Mouse (Mus musculus) hindbrain, postnatal 0 days (tissue): ENCODE measurements around the gene Pigl. TPM values are rescaled to one million over a fixed set of nuclear protein-coding genes. Genes with fewer than 3 reads are reported as not detected.
A peak's percentile ranks its signal among the peaks of the same experiment; 100 is the strongest.
"Not testable (repeated sequence)": the region's sequence is repeated elsewhere in the genome, so short reads cannot be mapped to it uniquely, and the experiment has no call there.

Experiments used
- ATAC-seq: fragments of 200-750 bp; cut with Nextera tagmentation; 2 replicates; pipeline ENCODE4 v1.8.0; 2017; ENCODE audit warnings: mild to moderate bottlenecking, moderate TSS enrichment, moderate library complexity
- DNase-seq: peaks from one replicate; pipeline ENCODE4 v3.0.0-alpha.2; 2015; ENCODE audit warnings: low spot score
- H3K27ac ChIP-seq: fragments of 300-500 bp; sonication (generic); 2 replicates; pipeline ENCODE4 v1.5.1; 2014; ENCODE audit warnings: mild to moderate bottlenecking
- H3K27me3 ChIP-seq: fragments of 300-500 bp; sonication (generic); 2 replicates; pipeline ENCODE4 v1.6.1; 2014; ENCODE audit warnings: low read length, mixed read lengths; ENCODE audit not compliant: insufficient read depth
- H3K36me3 ChIP-seq: fragments of 300-500 bp; sonication (generic); 2 replicates; pipeline ENCODE4 v1.6.1; 2014; ENCODE audit warnings: low read length, mixed read lengths; ENCODE audit not compliant: insufficient read depth
- H3K4me1 ChIP-seq: fragments of 300-500 bp; sonication (generic); 2 replicates; pipeline ENCODE4 v1.6.1; 2014; ENCODE audit warnings: antibody characterized with exemption, low read length, mixed read lengths; ENCODE audit not compliant: insufficient read depth
- H3K4me2 ChIP-seq: fragments of 300-500 bp; sonication (generic); 2 replicates; pipeline ENCODE4 v1.6.1; 2014; ENCODE audit warnings: low read depth, mild to moderate bottlenecking, low read length, moderate library complexity, mixed read lengths
- H3K4me3 ChIP-seq: fragments of 300-500 bp; sonication (generic); 2 replicates; pipeline ENCODE4 v1.5.1; 2014; ENCODE audit warnings: low read length
- H3K9ac ChIP-seq: fragments of 300-500 bp; sonication (generic); replicated peaks from 2 replicates; pipeline ENCODE4 v1.6.1; 2014; ENCODE audit warnings: mild to moderate bottlenecking, low read length, moderate library complexity, mixed read lengths
- H3K9me3 ChIP-seq: fragments of 300-500 bp; sonication (generic); 2 replicates; pipeline ENCODE4 v1.6.1; 2016; ENCODE audit warnings: low read length, mixed read lengths
- CTCF ChIP-seq: IDR thresholded peaks from 2 replicates; pipeline ENCODE4 v1.5.1; 2016; ENCODE audit warnings: antibody characterized with exemption, control low read depth, low read depth
- WGBS: fragments of 180-500 bp; shearing (Covaris S2); extraction: QIAGEN DNeasy Blood & Tissue Kit; methylation state at CpG from one replicate; pipeline ENCODE4 v1.1.7; 2014; 5-methylcytosine and 5-hydroxymethylcytosine counted together
- polyA plus RNA-seq: library from polyadenylated mRNA; unstranded; fragments of >200 nt; fragmentation: Nextera tagmentation; extraction: Ambion mirVana; gene quantifications from 2 replicates; pipeline ENCODE4 v1.2.1, GENCODE M21; 2015
- total RNA-seq: library from RNA; depleted of rRNA; stranded (reverse); fragments of >200 nt; gene quantifications from 2 replicates; pipeline ENCODE4 v1.2.3, GENCODE M21; 2014

The Pigl gene
- total and polyA plus RNA-seq, 2 experiments from 2014 or later, result 6.7 to 6.9 TPM

GRCm38 (mm10) chr11:62496151-62496715 lies 38.0 kb downstream of the Pigl start:
- peak; percentile 70 for TF ChIP-seq CTCF
- H3K36me3 ChIP-seq, result no peaks in the 10 kb centered on the region

GRCm38 (mm10) chr11:62497181-62497580 lies 38.9 kb downstream of the Pigl start:
- no peak overlapping the region for H3K4me2 ChIP-seq
- no peak for ATAC-seq
- no peak overlapping the region for H3K9ac ChIP-seq
- H3K27me3 ChIP-seq, result no peaks in the 10 kb centered on the region
- TF ChIP-seq CTCF, result no peak
- H3K9me3 ChIP-seq, result no peaks in the 10 kb centered on the region
- WGBS, result 53% methylated on average over 3 of the region's 3 CpGs
- H3K4me1 ChIP-seq, result 0 out of 2 replicates have a peak, but pooled peaks cover 7% of the 10 kb centered on the region
- no peaks in the 10 kb centered on the region for H3K36me3 ChIP-seq
- DNase-seq, result no peak
- H3K27ac ChIP-seq, result no peak overlapping the region
- H3K4me3 ChIP-seq, result no peak overlapping the region

More at GRCm38 (mm10) chr11:62496151-62496715, 38.0 kb downstream of the Pigl start:
- no peak overlapping the region for H3K4me3 ChIP-seq
- WGBS, result 58% methylated on average over 5 of the region's 5 CpGs
- peak; percentile 36 for DNase-seq
- no peak overlapping the region for H3K4me2 ChIP-seq
- no peak overlapping the region for H3K27ac ChIP-seq
- H3K9ac ChIP-seq, result no peak overlapping the region
- no peaks in the 10 kb centered on the region for H3K9me3 ChIP-seq
- H3K27me3 ChIP-seq, result no peaks in the 10 kb centered on the region
- no peak for ATAC-seq
- H3K4me1 ChIP-seq, result 0 out of 2 replicates have a peak, but pooled peaks cover 7% of the 10 kb centered on the region

GRCm38 (mm10) chr11:62498802-62499201 lies 40.5 kb downstream of the Pigl start:
- Histone ChIP-seq H3K27me3 (no peaks in the 10 kb centered on the region), H3K4me2 (no peak overlapping the region), H3K27ac (no peak overlapping the region), H3K36me3 (no peaks in the 10 kb centered on the region), H3K4me1 (0 out of 2 replicates have a peak, but pooled peaks cover 7% of the 10 kb centered on the region), H3K9ac (no peak overlapping the region), H3K4me3 (no peak overlapping the region), H3K9me3 (no peaks in the 10 kb centered on the region)
- WGBS, result 82% methylated on average over 2 of the region's 2 CpGs
- DNase-seq (no peak), ATAC-seq (no peak)
- no peak for TF ChIP-seq CTCF

- Histone ChIP-seq H3K4me3 (no peak overlapping the region), H3K4me1 (no peaks in the 10 kb centered on the region), H3K9me3 (no peaks in the 10 kb centered on the region), H3K9ac (no peak overlapping the region), H3K27me3 (no peaks in the 10 kb centered on the region), H3K27ac (no peak overlapping the region), H3K36me3 (no peaks in the 10 kb centered on the region), H3K4me2 (no peak overlapping the region)
- ATAC-seq (no peak), DNase-seq (no peak)
- WGBS, result 93% methylated on average over 2 of the region's 2 CpGs
- TF ChIP-seq CTCF, result no peak
Observed at GRCm38 (mm10) chr11:62500529-62500928, 42.3 kb downstream of the Pigl start.

- Histone ChIP-seq H3K36me3 (no peaks in the 10 kb centered on the region), H3K27ac (no peak overlapping the region), H3K9ac (no peak overlapping the region), H3K27me3 (no peaks in the 10 kb centered on the region), H3K4me3 (no peak overlapping the region), H3K4me1 (no peaks in the 10 kb centered on the region), H3K4me2 (no peak overlapping the region), H3K9me3 (no peaks in the 10 kb centered on the region)
- TF ChIP-seq CTCF, result no peak
- WGBS, result 89% methylated on average over 4 of the region's 4 CpGs
- DNase-seq, result no peak
- ATAC-seq, result no peak
Observed at GRCm38 (mm10) chr11:62507683-62508082, 49.4 kb downstream of the Pigl start.

- WGBS, result 93% methylated on average over 13 of the region's 13 CpGs
- H3K4me2 ChIP-seq, H3K9ac ChIP-seq, DNase-seq, H3K27ac ChIP-seq, H3K27me3 ChIP-seq, H3K4me1 ChIP-seq, H3K4me3 ChIP-seq, H3K36me3 ChIP-seq, ATAC-seq, H3K9me3 ChIP-seq: not testable (repeated sequence)
Observed at GRCm38 (mm10) chr11:62508365-62508764, 50.1 kb downstream of the Pigl start.

- H3K4me3 ChIP-seq, H3K4me1 ChIP-seq, ATAC-seq, H3K9me3 ChIP-seq, H3K36me3 ChIP-seq, H3K4me2 ChIP-seq, DNase-seq, H3K9ac ChIP-seq, H3K27me3 ChIP-seq, H3K27ac ChIP-seq: not testable (repeated sequence)
- WGBS, result 94% methylated on average over 5 of the region's 5 CpGs
Observed at GRCm38 (mm10) chr11:62508816-62509215, 50.6 kb downstream of the Pigl start.
